Mouse (Mus musculus): ENCODE results near the gene Igfbp3.
"Not testable (repeated sequence)": the region's sequence is repeated elsewhere in the genome, so short reads cannot be mapped to it uniquely, and the experiment has no call there.

The Igfbp3 gene

GRCm38 (mm10) chr11:7213501-7214341 lies at the start of gene Igfbp3:
Gene Igfbp3, minus strand, starts transcription at chr11:7213923.
- DNase-seq (ENCODE audit: low read depth, low spot score), result no peak

- DNase-seq (ENCODE audit: low read depth, low spot score), result no peak
Measured at GRCm38 (mm10) chr11:7250870-7251269, 37.1 kb upstream of the Igfbp3 start.

- no peak for DNase-seq (ENCODE audit: low read depth, low spot score)
Measured at GRCm38 (mm10) chr11:7250415-7250814, 36.7 kb upstream of the Igfbp3 start.

GRCm38 (mm10) chr11:7244782-7245181 lies 31.1 kb upstream of the Igfbp3 start:
- no peak for DNase-seq (ENCODE audit: low read depth, low spot score)

GRCm38 (mm10) chr11:7239041-7239740 lies 25.5 kb upstream of the Igfbp3 start:
- DNase-seq (ENCODE audit: low read depth, low spot score), result no peak

- no peak for DNase-seq (ENCODE audit: low read depth, low spot score)
Measured at GRCm38 (mm10) chr11:7238546-7238945, 24.8 kb upstream of the Igfbp3 start.

GRCm38 (mm10) chr11:7237712-7238111 lies 24.0 kb upstream of the Igfbp3 start:
- no peak for DNase-seq (ENCODE audit: low read depth, low spot score)

GRCm38 (mm10) chr11:7236751-7237150 lies 23.0 kb upstream of the Igfbp3 start:
- DNase-seq (ENCODE audit: low read depth, low spot score), result no peak

GRCm38 (mm10) chr11:7234981-7235609 lies 21.4 kb upstream of the Igfbp3 start:
- no peak for DNase-seq (ENCODE audit: low read depth, low spot score)

GRCm38 (mm10) chr11:7234436-7234835 lies 20.7 kb upstream of the Igfbp3 start:
- DNase-seq (ENCODE audit: low read depth, low spot score), result no peak

GRCm38 (mm10) chr11:7233333-7233732 lies 19.6 kb upstream of the Igfbp3 start:
- DNase-seq (ENCODE audit: low read depth, low spot score), result no peak

GRCm38 (mm10) chr11:7231958-7232357 lies 18.2 kb upstream of the Igfbp3 start:
- DNase-seq (ENCODE audit: low read depth, low spot score), result no peak

GRCm38 (mm10) chr11:7230000-7230399 lies 16.3 kb upstream of the Igfbp3 start:
- no peak for DNase-seq (ENCODE audit: low read depth, low spot score)

- DNase-seq (ENCODE audit: low read depth, low spot score), result no peak
Measured at GRCm38 (mm10) chr11:7228107-7228506, 14.4 kb upstream of the Igfbp3 start.

- no peak for DNase-seq (ENCODE audit: low read depth, low spot score)
Measured at GRCm38 (mm10) chr11:7226810-7227550, 13.3 kb upstream of the Igfbp3 start.

- no peak for DNase-seq (ENCODE audit: low read depth, low spot score)
Measured at GRCm38 (mm10) chr11:7226200-7226599, 12.5 kb upstream of the Igfbp3 start.

- not testable (repeated sequence) for DNase-seq (ENCODE audit: low read depth, low spot score)
Measured at GRCm38 (mm10) chr11:7221826-7222225, 8.1 kb upstream of the Igfbp3 start.

GRCm38 (mm10) chr11:7215703-7216102 lies 2.0 kb upstream of the Igfbp3 start:
- DNase-seq (ENCODE audit: low read depth, low spot score), result no peak

GRCm38 (mm10) chr11:7214761-7215160 lies 1.0 kb upstream of the Igfbp3 start:
- DNase-seq (ENCODE audit: low read depth, low spot score), result no peak

GRCm38 (mm10) chr11:7214342-7214660 lies 578 bp upstream of the Igfbp3 start:
- DNase-seq (ENCODE audit: low read depth, low spot score), result no peak

- DNase-seq (ENCODE audit: low read depth, low spot score), result no peak
Measured at GRCm38 (mm10) chr11:7213161-7213500, 592 bp downstream of the Igfbp3 start.
